Mouse (Mus musculus): ENCODE measurements around the gene A030005L19Rik.
"Not testable (repeated sequence)": the region's sequence is repeated elsewhere in the genome, so short reads cannot be mapped to it uniquely, and the experiment has no call there.

- TF ChIP-seq CTCF (IDR thresholded peaks at IDR 0.05; ENCODE audit: insufficient read depth, low read length); POLR2A (IDR thresholded peaks at IDR 0.05; ENCODE audit: borderline replicate concordance, extremely low read depth, low read depth, low read length): not testable (repeated sequence)
Measured at GRCm38 (mm10) chr1:82931326-82931725, 18.2 kb downstream of the A030005L19Rik start, which contains the start of gene Gm6217.

Data from lung, adult 2 months (tissue).